ENCODE assay signal across 8 mouse cellular contexts in genomic region chr1:59833723-59834122, GRCm38 (mm10).
A peak's percentile ranks its signal among the peaks of the same experiment; 100 is the strongest.
DNase-seq lines count a peak whose midpoint lies in the region; ATAC-seq lines count a peak whose summit lies in the region.

No protein-coding gene starts in this region.

- peak; percentile 59 for DNase-seq in forebrain, embryonic 11.5 days (ENCODE audit: low spot score)
- no peak for DNase-seq in forebrain, embryonic 10.5 days (ENCODE audit: extremely low spot score, low spot score)
- peak; percentile 18 to 19 for DNase-seq in frontal cortex, postnatal 14 days (ENCODE audit: low spot score in 2 of 2)
- peak; percentile 35 for DNase-seq in kidney, adult 18-20 months
- DNase-seq in neural tube, embryonic 10.5 days (ENCODE audit: extremely low spot score, low spot score) = peak; percentile 25
- DNase-seq in gastrocnemius, postnatal 14 days = no peak
- DNase-seq in spleen, adult 12 weeks (ENCODE audit: low spot score) = no peak

- no peak overlapping the region for H3K27ac ChIP-seq in forebrain, embryonic 11.5 days (ENCODE audit: low read depth, low read length)
- no peak overlapping the region for H3K27ac ChIP-seq in forebrain, embryonic 10.5 days
- peak overlapping the region; percentile 49; the same call in 1 of the 2 replicates for H3K27ac ChIP-seq in limb, embryonic 13.5 days

- H3K36me3 ChIP-seq in forebrain, embryonic 11.5 days (ENCODE audit: control insufficient read depth, insufficient read depth, low read length) = no peaks in the 10 kb centered on the region
- H3K36me3 ChIP-seq in forebrain, embryonic 10.5 days (replicated peaks) = no peaks in the 10 kb centered on the region
- no peaks in the 10 kb centered on the region for H3K36me3 ChIP-seq in limb, embryonic 13.5 days

- ATAC-seq in forebrain, embryonic 11.5 days (replicated peaks; ENCODE audit: low FRiP score) = no peak
- ATAC-seq in limb, embryonic 13.5 days (ENCODE audit: low FRiP score, low read depth) = peak; percentile 48

- H3K27me3 ChIP-seq in forebrain, embryonic 11.5 days (ENCODE audit: control insufficient read depth, insufficient read depth, low read length) = no peaks in the 10 kb centered on the region
- H3K27me3 ChIP-seq in forebrain, embryonic 10.5 days (ENCODE audit: poor library complexity, severe bottlenecking) = no peaks in the 10 kb centered on the region
- H3K27me3 ChIP-seq in limb, embryonic 13.5 days = no peaks in the 10 kb centered on the region

- intact Hi-C loops in gastrocnemius, postnatal 14 days (cut with DNase I; ENCODE audit: low total_unique reads) = no loop called here

- no peaks in the 10 kb centered on the region for H3K9me3 ChIP-seq in forebrain, embryonic 11.5 days (ENCODE audit: control insufficient read depth, low read length)
- no peaks in the 10 kb centered on the region for H3K9me3 ChIP-seq in forebrain, embryonic 10.5 days
- H3K9me3 ChIP-seq in limb, embryonic 13.5 days = no peaks in the 10 kb centered on the region

- 25% methylated on average over 2 of the region's 2 CpGs for WGBS in forebrain, embryonic 11.5 days
- 20% methylated on average over 2 of the region's 2 CpGs for WGBS in forebrain, embryonic 10.5 days
- 8% methylated on average over 2 of the region's 2 CpGs for WGBS in limb, embryonic 13.5 days

- H3K4me3 ChIP-seq in forebrain, embryonic 11.5 days (ENCODE audit: low read depth, low read length) = no peak overlapping the region
- no peak overlapping the region for H3K4me3 ChIP-seq in forebrain, embryonic 10.5 days
- H3K4me3 ChIP-seq in limb, embryonic 13.5 days = no peak overlapping the region

- no peak overlapping the region for H3K9ac ChIP-seq in forebrain, embryonic 11.5 days (ENCODE audit: low read length)
- H3K9ac ChIP-seq in limb, embryonic 13.5 days = no peak overlapping the region

- H3K4me1 ChIP-seq in forebrain, embryonic 11.5 days (replicated peaks; ENCODE audit: control insufficient read depth, insufficient read depth, low read length) = no peaks in the 10 kb centered on the region
- H3K4me1 ChIP-seq in forebrain, embryonic 10.5 days = peaks cover 7% of the 10 kb centered on the region
- H3K4me1 ChIP-seq in limb, embryonic 13.5 days = peaks cover 14% of the 10 kb centered on the region

- no peak overlapping the region for H3K4me2 ChIP-seq in forebrain, embryonic 11.5 days (ENCODE audit: low read depth, low read length, severe bottlenecking)
- H3K4me2 ChIP-seq in limb, embryonic 13.5 days (replicated peaks) = no peak overlapping the region

Comparison
In these comparisons a context has a peak if more than half of its experiments do, and no peak if none do; other contexts are left out.
1. DNase-seq: peak in forebrain, embryonic 11.5 days (single experiment), frontal cortex, postnatal 14 days (2 of 2), kidney, adult 18-20 months (single experiment) and neural tube, embryonic 10.5 days (single experiment); none in forebrain, embryonic 10.5 days (single experiment), gastrocnemius, postnatal 14 days (single experiment) and spleen, adult 12 weeks (single experiment).